Mouse (Mus musculus) embryonic facial prominence, embryonic 11.5 days (tissue): Measurements from ENCODE around the gene Abhd15. TPM values are rescaled to one million over a fixed set of nuclear protein-coding genes. Genes with fewer than 3 reads are reported as not detected.

Source experiments
- ATAC-seq: fragments of 200-750 bp; cut with Nextera tagmentation; replicated peaks from 2 replicates; pipeline ENCODE4 v1.8.0; 2017; ENCODE audit warnings: low read depth; ENCODE audit not compliant: insufficient number of reproducible peaks, low FRiP score, low TSS enrichment
- DNase-seq: peaks from one replicate; pipeline ENCODE4 v3.0.0-alpha.2; 2015; ENCODE audit warnings: low spot score
- H3K27ac ChIP-seq: fragments of 300-500 bp; sonication (generic); replicated peaks from 2 replicates; pipeline ENCODE4 v1.5.1; 2014; ENCODE audit warnings: mild to moderate bottlenecking, low read depth, low read length, control low read depth
- H3K27me3 ChIP-seq: fragments of 300-500 bp; sonication (generic); 2 replicates; pipeline ENCODE4 v1.6.1; 2014; ENCODE audit warnings: mild to moderate bottlenecking, low read length, moderate library complexity, mixed read lengths; ENCODE audit not compliant: control insufficient read depth, insufficient read depth
- H3K36me3 ChIP-seq: fragments of 300-500 bp; sonication (generic); replicated peaks from 2 replicates; pipeline ENCODE4 v1.6.1; 2014; ENCODE audit warnings: low read depth, mild to moderate bottlenecking, low read length, moderate library complexity, mixed read lengths; ENCODE audit not compliant: control insufficient read depth, insufficient read depth
- H3K4me1 ChIP-seq: fragments of 300-500 bp; sonication (generic); 2 replicates; pipeline ENCODE4 v1.6.1; 2014; ENCODE audit warnings: low read length, mixed read lengths; ENCODE audit not compliant: control insufficient read depth, insufficient read depth
- H3K4me2 ChIP-seq: fragments of 300-500 bp; sonication (generic); 2 replicates; pipeline ENCODE4 v1.6.1; 2014; ENCODE audit warnings: low read depth, mild to moderate bottlenecking, control low read depth, low read length, moderate library complexity
- H3K4me3 ChIP-seq: fragments of 300-500 bp; sonication (generic); 2 replicates; pipeline ENCODE4 v1.5.1; 2014; ENCODE audit warnings: low read depth, low read length, control low read depth
- H3K9ac ChIP-seq: fragments of 300-500 bp; sonication (generic); replicated peaks from 2 replicates; pipeline ENCODE4 v1.6.1; 2014; ENCODE audit warnings: mild to moderate bottlenecking, control low read depth, low read length
- H3K9me3 ChIP-seq: fragments of 300-500 bp; sonication (generic); replicated peaks from 2 replicates; pipeline ENCODE4 v1.6.1; 2016; ENCODE audit warnings: mild to moderate bottlenecking, low read length, inconsistent platforms, mixed read lengths; ENCODE audit not compliant: control insufficient read depth
- WGBS: fragments of 180-500 bp; shearing (Covaris S2); extraction: QIAGEN DNeasy Blood & Tissue Kit; methylation state at CpG from one replicate; pipeline ENCODE4 v1.1.7; 2014; 5-methylcytosine and 5-hydroxymethylcytosine counted together
- polyA plus RNA-seq: library from polyadenylated mRNA; unstranded; fragments of >200 nt; fragmentation: Nextera tagmentation; extraction: Ambion mirVana; gene quantifications from 2 replicates; pipeline ENCODE4 v1.2.1, GENCODE M21; 2014

The Abhd15 gene
- polyA plus RNA-seq, 1 experiment from 2014 or later: 1.9 TPM

- peak; percentile 83 for DNase-seq
- H3K27me3 ChIP-seq: no peaks in the 10 kb centered on the region
- no peak overlapping the region for H3K4me3 ChIP-seq
- H3K27ac ChIP-seq: no peak overlapping the region
- H3K9ac ChIP-seq: no peak overlapping the region
- 32% methylated on average over 5 of the region's 5 CpGs for WGBS
- peaks cover 15% of the 10 kb centered on the region for H3K36me3 ChIP-seq
- no peak overlapping the region for H3K4me2 ChIP-seq
- no peak for ATAC-seq
- H3K4me1 ChIP-seq: peaks cover 3% of the 10 kb centered on the region
- H3K9me3 ChIP-seq: no peaks in the 10 kb centered on the region
These were observed 13.5 kb upstream of the Abhd15 start for GRCm38 (mm10) chr11:77501392-77501791.

- Histone ChIP-seq H3K27me3 (no peaks in the 10 kb centered on the region), H3K4me3 (no peak overlapping the region), H3K4me2 (no peak overlapping the region), H3K27ac (no peak overlapping the region), H3K4me1 (peaks cover 3% of the 10 kb centered on the region), H3K9me3 (no peaks in the 10 kb centered on the region), H3K9ac (no peak overlapping the region), H3K36me3 (peaks cover 20% of the 10 kb centered on the region)
- 91% methylated on average over 4 of the region's 4 CpGs for WGBS
- no peak for DNase-seq
- no peak for ATAC-seq
These were observed 12.9 kb upstream of the Abhd15 start for GRCm38 (mm10) chr11:77501971-77502370.

DNA sequence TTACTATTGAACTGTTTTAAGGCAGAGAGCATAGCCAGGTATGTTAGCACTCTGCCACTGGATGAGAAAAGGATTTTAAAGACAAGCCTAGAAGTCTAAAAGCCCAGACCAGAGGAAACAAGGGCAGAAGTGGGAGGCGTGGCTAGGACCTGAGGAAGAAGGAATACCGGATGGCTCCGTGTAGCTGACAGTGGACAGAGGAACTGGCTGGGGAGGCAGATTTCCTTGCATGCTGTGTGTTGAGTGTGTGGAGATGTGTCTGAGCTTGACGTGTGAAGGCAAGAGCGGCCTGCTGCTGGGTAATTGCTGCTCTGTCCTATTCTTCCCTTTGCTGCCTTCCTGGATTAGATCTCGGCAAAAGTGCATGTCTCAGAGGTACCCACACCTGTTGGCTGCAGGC, 12.4 kb upstream of the Abhd15 start:
- H3K9me3 ChIP-seq: no peaks in the 10 kb centered on the region
- DNase-seq: no peak
- H3K4me2 ChIP-seq: no peak overlapping the region
- ATAC-seq: no peak
- H3K9ac ChIP-seq: no peak overlapping the region
- H3K27me3 ChIP-seq: no peaks in the 10 kb centered on the region
- H3K27ac ChIP-seq: no peak overlapping the region
- peaks cover 3% of the 10 kb centered on the region; the same call in 1 of the 2 replicates for H3K4me1 ChIP-seq
- 87% methylated on average over 6 of the region's 6 CpGs for WGBS
- H3K36me3 ChIP-seq: peaks cover 22% of the 10 kb centered on the region
- H3K4me3 ChIP-seq: no peak overlapping the region

DNA sequence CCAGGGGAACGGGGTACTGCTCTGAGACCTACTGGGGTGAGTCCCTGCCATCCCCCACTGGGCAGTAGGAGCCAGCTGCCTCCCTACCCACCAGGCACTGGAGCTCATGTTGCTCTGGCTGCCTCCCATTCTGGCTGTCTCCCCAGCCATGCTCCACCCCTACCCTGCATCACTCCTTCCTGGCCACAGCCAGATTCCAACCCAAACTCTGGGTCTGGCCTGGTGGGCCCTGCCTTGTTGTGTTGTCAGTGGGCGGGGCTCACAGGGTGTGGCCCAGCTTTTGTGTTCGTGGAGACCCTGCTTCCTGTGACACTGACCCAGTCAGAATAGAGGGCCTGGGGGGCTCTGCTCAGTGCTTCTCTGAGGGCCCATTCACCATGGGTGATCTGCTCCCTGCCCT, 11.4 kb upstream of the Abhd15 start:
- Histone ChIP-seq H3K27me3 (no peaks in the 10 kb centered on the region), H3K4me1 (peaks cover 3% of the 10 kb centered on the region; the same call in 1 of the 2 replicates), H3K4me3 (no peak overlapping the region), H3K9ac (no peak overlapping the region), H3K9me3 (no peaks in the 10 kb centered on the region), H3K36me3 (peaks cover 25% of the 10 kb centered on the region), H3K4me2 (no peak overlapping the region), H3K27ac (no peak overlapping the region)
- 65% methylated on average over 3 of the region's 3 CpGs for WGBS
- DNase-seq (no peak), ATAC-seq (no peak)

DNA sequence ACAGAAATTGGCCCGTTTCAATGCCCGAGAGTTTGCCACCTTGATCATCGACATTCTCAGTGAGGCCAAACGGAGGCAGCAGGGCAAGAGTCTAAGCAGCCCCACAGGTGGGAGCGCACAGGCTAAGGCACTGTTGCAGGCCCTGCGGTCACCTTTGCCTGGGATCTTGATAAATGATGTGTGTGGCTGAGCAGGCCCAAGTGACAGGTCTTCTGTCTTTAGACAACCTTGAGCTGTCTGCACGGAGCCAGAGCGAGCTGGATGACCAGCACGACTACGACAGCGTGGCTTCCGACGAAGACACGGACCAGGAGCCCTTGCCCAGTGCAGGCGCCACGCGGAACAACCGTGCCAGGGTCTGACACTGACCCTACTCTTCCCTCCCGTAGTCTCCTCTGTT, 10.5 kb upstream of the Abhd15 start:
- Histone ChIP-seq H3K9ac (no peak overlapping the region), H3K4me2 (no peak overlapping the region), H3K4me1 (peaks cover 3% of the 10 kb centered on the region; the same call in 1 of the 2 replicates), H3K27ac (no peak overlapping the region), H3K27me3 (no peaks in the 10 kb centered on the region), H3K9me3 (no peaks in the 10 kb centered on the region), H3K36me3 (peaks cover 23% of the 10 kb centered on the region), H3K4me3 (no peak overlapping the region)
- no peak for ATAC-seq
- no peak for DNase-seq
- WGBS: 92% methylated on average over 19 of the region's 19 CpGs

- Histone ChIP-seq H3K9me3 (no peaks in the 10 kb centered on the region), H3K4me1 (peaks cover 3% of the 10 kb centered on the region; the same call in 1 of the 2 replicates), H3K4me3 (no peak overlapping the region), H3K9ac (no peak overlapping the region), H3K27ac (no peak overlapping the region), H3K27me3 (no peaks in the 10 kb centered on the region), H3K4me2 (no peak overlapping the region), H3K36me3 (peaks cover 22% of the 10 kb centered on the region)
- 88% methylated on average over 22 of the region's 22 CpGs for WGBS
- ATAC-seq (no peak), DNase-seq (no peak)
These were observed 9.5 kb upstream of the Abhd15 start for GRCm38 (mm10) chr11:77505291-77505980.

DNA sequence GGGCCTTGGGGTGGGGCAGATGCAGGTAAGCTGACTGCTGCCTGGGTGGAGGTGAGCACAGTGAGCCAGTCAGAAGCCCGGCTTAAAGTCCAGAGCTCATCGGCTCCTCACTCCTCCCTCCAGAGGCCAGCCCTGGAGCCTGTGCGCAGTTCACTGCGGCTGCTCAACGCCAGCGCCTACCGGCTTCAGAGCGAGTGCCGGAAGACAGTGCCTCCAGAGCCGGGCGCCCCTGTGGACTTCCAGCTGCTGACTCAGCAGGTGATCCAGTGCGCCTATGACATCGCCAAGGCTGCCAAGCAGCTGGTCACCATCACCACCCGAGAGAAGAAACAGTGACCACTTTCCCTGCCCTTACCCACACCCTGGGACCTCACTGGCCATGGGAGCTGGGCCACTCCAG, 8.6 kb upstream of the Abhd15 start:
- no peaks in the 10 kb centered on the region for H3K27me3 ChIP-seq
- no peaks in the 10 kb centered on the region for H3K9me3 ChIP-seq
- no peak overlapping the region for H3K27ac ChIP-seq
- peaks cover 20% of the 10 kb centered on the region for H3K36me3 ChIP-seq
- H3K9ac ChIP-seq: no peak overlapping the region
- no peak overlapping the region for H3K4me2 ChIP-seq
- ATAC-seq: no peak
- 89% methylated on average over 14 of the region's 14 CpGs for WGBS
- no peaks in the 10 kb centered on the region for H3K4me1 ChIP-seq
- DNase-seq: no peak
- H3K4me3 ChIP-seq: no peak overlapping the region

DNA sequence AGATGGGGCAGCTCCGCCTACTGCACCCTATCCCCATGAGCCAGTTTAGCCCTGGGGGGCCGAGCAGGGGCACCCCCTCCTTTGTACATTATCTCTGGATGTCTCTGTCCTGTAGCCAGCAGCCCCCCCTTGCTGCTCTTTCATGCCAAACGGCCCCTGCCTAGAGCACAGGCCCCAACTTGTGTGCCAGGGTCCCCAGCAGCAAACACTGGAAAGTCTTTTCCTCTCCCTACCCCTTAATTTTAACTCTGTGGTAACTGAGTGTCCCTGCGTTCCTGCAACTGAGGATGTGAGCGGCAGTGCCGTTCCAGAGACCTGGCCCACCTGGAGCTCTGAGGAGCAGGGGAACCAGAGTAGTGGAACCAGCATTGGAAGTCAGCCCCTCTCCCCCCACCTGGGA, 8.0 kb upstream of the Abhd15 start:
- DNase-seq (no peak), ATAC-seq (no peak)
- no peak overlapping the region for H3K9ac ChIP-seq
- H3K4me3 ChIP-seq: no peak overlapping the region
- H3K27ac ChIP-seq: no peak overlapping the region
- H3K36me3 ChIP-seq: peaks cover 20% of the 10 kb centered on the region
- no peaks in the 10 kb centered on the region for H3K27me3 ChIP-seq
- no peaks in the 10 kb centered on the region for H3K4me1 ChIP-seq
- WGBS: 77% methylated on average over 6 of the region's 6 CpGs
- no peaks in the 10 kb centered on the region for H3K9me3 ChIP-seq
- H3K4me2 ChIP-seq: no peak overlapping the region
